Mouse (Mus musculus) embryonic stem cell, embryonic (primary cell): Measurements from ENCODE around the gene Erg.

ENCODE experiments used
- CTCF ChIA-PET, 4 experiments: fragments of 300-600 bp in 2 of 4; fragments of 350-600 bp in 2 of 4; sonication (Branson Sonifier 250); formaldehyde crosslinking; loops; one replicate each; lab custom pipeline; 2022; ENCODE audit warnings: inconsistent platforms in 2 of 4; lab: Charles Lee
- POLR2A ChIA-PET, 4 experiments: fragments of 300-600 bp in 2 of 4; fragments of 350-600 bp in 2 of 4; sonication (Branson Sonifier 250); formaldehyde crosslinking; loops; one replicate each; lab custom pipeline; 2022; ENCODE audit warnings: antibody characterized with exemption in 4 of 4, inconsistent platforms in 1 of 4; lab: Charles Lee

Gene Erg

GRCm38 (mm10) chr16:95461941-95462340, 124.5 kb downstream of the Erg start:
- ChIA-PET POLR2A (interaction anchor here in 2 of 4 experiments (0.6 kb wide), 2 partner anchors 201 to 205 kb away, joined by 3 read pairs; partner anchors contain the start of gene Kcnj15 (in 1 of the 2)), CTCF (no interaction called here)

GRCm38 (mm10) chr16:95460336-95460735, 126.1 kb downstream of the Erg start:
- CTCF ChIA-PET: interaction anchor here in 1 of 4 experiments (0.6 kb wide), 1 partner anchor 440 kb away, joined by 3 read pairs; no protein-coding TSS in a partner anchor
- POLR2A ChIA-PET: no interaction called here

GRCm38 (mm10) chr16:95459325-95459691, 127.1 kb downstream of the Erg start:
- ChIA-PET POLR2A (interaction anchor here in 1 of 4 experiments (0.6 kb wide), 1 partner anchor 638 kb away, joined by 6 read pairs; no protein-coding TSS in a partner anchor), CTCF (no interaction called here)

- POLR2A ChIA-PET: interaction anchor here in 1 of 4 experiments (0.6 kb wide), 1 partner anchor 639 kb away, joined by 6 read pairs; no protein-coding TSS in a partner anchor
- CTCF ChIA-PET: no interaction called here
Measured at GRCm38 (mm10) chr16:95458590-95459324, 127.6 kb downstream of the Erg start.

- CTCF ChIA-PET: no interaction called here
- POLR2A ChIA-PET: no interaction called here
Measured at GRCm38 (mm10) chr16:95457006-95457405, 129.4 kb downstream of the Erg start.

GRCm38 (mm10) chr16:95455896-95456295, 130.5 kb downstream of the Erg start:
- ChIA-PET POLR2A (no interaction called here), CTCF (no interaction called here)

GRCm38 (mm10) chr16:95455461-95455860, 130.9 kb downstream of the Erg start:
- ChIA-PET POLR2A (no interaction called here), CTCF (no interaction called here)

GRCm38 (mm10) chr16:95452411-95452810, 134.0 kb downstream of the Erg start:
- CTCF ChIA-PET: no interaction called here

GRCm38 (mm10) chr16:95449361-95449725, 137.1 kb downstream of the Erg start:
- ChIA-PET POLR2A (no interaction called here), CTCF (interaction anchor here in 1 of 4 experiments (0.6 kb wide), 1 partner anchor 991 kb away, joined by 3 read pairs; no protein-coding TSS in a partner anchor)

More at GRCm38 (mm10) chr16:95452411-95452810, 134.0 kb downstream of the Erg start:
- POLR2A ChIA-PET: no interaction called here

- POLR2A ChIA-PET: no interaction called here
- CTCF ChIA-PET: interaction anchor here in 1 of 4 experiments (0.6 kb wide), 1 partner anchor 992 kb away, joined by 3 read pairs; no protein-coding TSS in a partner anchor
Measured at GRCm38 (mm10) chr16:95448643-95449360, 137.6 kb downstream of the Erg start.

GRCm38 (mm10) chr16:95447896-95448295, 138.5 kb downstream of the Erg start:
- ChIA-PET POLR2A (no interaction called here), CTCF (interaction anchor here in 1 of 4 experiments (0.7 kb wide), 1 partner anchor 1025 kb away, joined by 4 read pairs; no protein-coding TSS in a partner anchor)

GRCm38 (mm10) chr16:95446368-95446767, 140.0 kb downstream of the Erg start:
- CTCF ChIA-PET: no interaction called here
- POLR2A ChIA-PET: interaction anchor here in 1 of 4 experiments (0.6 kb wide), 1 partner anchor 583 kb away, joined by 3 read pairs; no protein-coding TSS in a partner anchor

- CTCF ChIA-PET: no interaction called here
- POLR2A ChIA-PET: no interaction called here
Measured at GRCm38 (mm10) chr16:95442023-95442422, 144.4 kb downstream of the Erg start.

GRCm38 (mm10) chr16:95441179-95441578, 145.2 kb downstream of the Erg start:
- POLR2A ChIA-PET: no interaction called here
- CTCF ChIA-PET: no interaction called here

- CTCF ChIA-PET: no interaction called here
- POLR2A ChIA-PET: no interaction called here
Measured at GRCm38 (mm10) chr16:95440334-95440733, 146.1 kb downstream of the Erg start.

GRCm38 (mm10) chr16:95439794-95440193, 146.6 kb downstream of the Erg start:
- ChIA-PET POLR2A (no interaction called here), CTCF (no interaction called here)

GRCm38 (mm10) chr16:95438848-95439540, 147.4 kb downstream of the Erg start:
- ChIA-PET POLR2A (no interaction called here), CTCF (no interaction called here)

GRCm38 (mm10) chr16:95436611-95437010, 149.8 kb downstream of the Erg start:
- CTCF ChIA-PET: no interaction called here

GRCm38 (mm10) chr16:95436051-95436450, 150.3 kb downstream of the Erg start:
- CTCF ChIA-PET: no interaction called here
- POLR2A ChIA-PET: no interaction called here

More at GRCm38 (mm10) chr16:95436611-95437010, 149.8 kb downstream of the Erg start:
- POLR2A ChIA-PET: no interaction called here
